Mouse (Mus musculus) erythroblast, embryonic 14.5 days (primary cell): Measurements from ENCODE around the gene Ptcd1.

Experiments used
- GATA1 ChIP-seq: IDR thresholded peaks from 2 replicates; pipeline ENCODE4 v1.6.1; 2012; ENCODE audit warnings: low read length, inconsistent platforms, mixed read lengths
- TAL1 ChIP-seq: IDR thresholded peaks from 3 replicates; pipeline ENCODE4 v1.6.1; 2012; ENCODE audit warnings: low read length, inconsistent platforms, mixed read lengths

- no peak for TF ChIP-seq TAL1
- TF ChIP-seq GATA1: no peak
Measured at GRCm38 (mm10) chr5:145207954-145208353, 41.0 kb upstream of the Ptcd1 start.
